Mouse (Mus musculus): Measurements from ENCODE around the gene Mettl18. TPM values are rescaled to one million over a fixed set of nuclear protein-coding genes. Genes with fewer than 3 reads are reported as not detected.

The Mettl18 gene
- 6.0 and 6.3 TPM in 2 replicates for polyA plus RNA-seq (2014; fragmentation: Nextera tagmentation; extraction: Ambion mirVana)

DNA sequence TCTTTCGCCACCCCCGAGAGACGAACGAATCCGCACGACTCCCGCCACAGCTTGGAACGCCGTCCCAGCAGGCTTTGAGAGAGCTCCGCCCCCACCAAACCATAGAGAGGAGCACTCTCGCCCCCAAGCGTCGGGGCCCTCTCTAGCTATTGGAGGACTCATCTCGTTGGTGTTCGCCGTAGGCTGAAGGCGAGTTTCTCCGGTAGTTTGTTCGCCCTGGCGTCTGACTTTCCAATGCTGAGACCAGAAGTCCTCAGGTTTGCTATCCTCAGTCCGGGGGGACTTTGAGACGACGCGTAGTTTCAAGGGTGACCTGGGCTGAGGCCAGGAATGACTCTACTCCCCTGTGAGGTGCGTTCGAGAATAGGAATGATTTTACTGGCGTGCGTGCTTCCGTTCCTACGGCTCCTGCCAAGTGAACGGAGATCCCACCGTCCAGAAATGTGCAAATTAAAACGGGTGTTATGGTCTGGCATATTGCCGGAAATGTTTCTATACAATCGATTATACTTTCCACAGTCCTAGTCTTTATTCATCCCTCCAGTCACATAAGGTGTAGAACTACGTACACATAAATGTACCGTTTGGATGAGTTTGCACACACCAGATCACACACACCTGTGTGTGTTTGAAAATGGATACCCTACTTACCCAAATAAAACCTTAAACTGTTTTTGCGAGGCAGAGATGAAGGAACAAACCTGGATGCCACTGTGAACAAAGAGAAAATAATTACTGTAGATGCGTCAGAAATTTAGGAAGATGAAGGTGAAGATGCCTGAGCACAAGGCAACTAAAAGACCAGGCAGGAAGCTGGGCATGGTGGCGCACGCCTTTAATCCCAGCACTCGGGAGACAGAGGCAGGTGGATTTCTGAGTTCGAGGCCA is at the start of gene Mettl18, which contains the start of gene BC055324:
Gene Mettl18 (plus strand): TSS at position 169 of the 888 bp plus-strand sequence.
Gene BC055324 (minus strand): TSS at position 76 of the 888 bp plus-strand sequence.
- 3% methylated on average over 42 of the region's 43 CpGs for WGBS

DNA sequence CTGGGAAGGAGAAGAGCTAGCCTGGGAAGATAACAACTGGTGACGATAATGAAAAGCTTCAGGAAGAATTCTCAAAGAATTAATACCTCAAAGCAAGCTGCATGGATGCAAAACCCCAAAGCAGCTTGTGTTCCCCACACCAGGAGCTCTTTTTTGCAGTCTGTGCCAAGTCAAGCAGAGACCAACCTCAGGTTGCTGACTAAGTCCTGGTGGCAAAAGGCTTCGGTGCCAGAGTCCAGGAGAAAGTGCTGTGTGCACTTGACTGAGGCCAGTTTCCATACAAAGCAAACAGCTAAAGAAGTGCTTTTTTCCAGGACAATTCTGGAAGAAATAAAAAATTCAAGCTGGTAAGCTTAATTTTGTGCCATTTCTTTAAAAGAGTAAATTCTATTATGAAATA is 41.3 kb upstream of the Mettl18 start:
- Histone ChIP-seq H3K36me3 (ENCODE audit: control insufficient read depth, insufficient read depth, low read length) (peaks cover 98% of the 10 kb centered on the region), H3K27ac (replicated peaks in 1 of 2; ENCODE audit: control insufficient read depth in 1 of 2, insufficient read depth in 1 of 2, low read depth in 2 of 2, low read length in 2 of 2) (no peak overlapping the region), H3K4me3 (ENCODE audit: control insufficient read depth in 1 of 2, insufficient read depth in 1 of 2, low read depth in 1 of 2, low read length in 2 of 2) (no peak overlapping the region), H3K4me1 (ENCODE audit: control insufficient read depth in 2 of 2, insufficient read depth in 2 of 2, low read length in 2 of 2) (no peaks in the 10 kb centered on the region), H3K4me2 (ENCODE audit: low read length) (no peak overlapping the region), H3K9ac (ENCODE audit: low read length) (no peak overlapping the region), H3K27me3 (ENCODE audit: control insufficient read depth, insufficient read depth, low read length) (no peaks in the 10 kb centered on the region), H3K9me3 (ENCODE audit: control insufficient read depth, low read length) (no peaks in the 10 kb centered on the region)
- 79% methylated on average over 2 of the region's 2 CpGs for WGBS
- ATAC-seq (ENCODE audit: insufficient number of reproducible peaks, insufficient read depth, low FRiP score, low read depth) = no peak

More for the DNA sequence above, at the start of gene Mettl18, which contains the start of gene BC055324:
- H3K4me3 ChIP-seq (ENCODE audit: control insufficient read depth in 1 of 2, insufficient read depth in 1 of 2, low read depth in 1 of 2, low read length in 2 of 2) = peak within 1 kb of the TSS; percentile 85 to 87
- H3K4me2 ChIP-seq (ENCODE audit: low read length) = peak within 1 kb of the TSS; percentile 88
- peak within 1 kb of the TSS; percentile 81 for H3K9ac ChIP-seq (ENCODE audit: low read length)
- peak; percentile 95 for ATAC-seq (ENCODE audit: insufficient number of reproducible peaks, insufficient read depth, low FRiP score, low read depth)
- peaks cover 12% of the 10 kb centered on the region; the same call in 1 of the 2 replicates for H3K36me3 ChIP-seq (ENCODE audit: control insufficient read depth, insufficient read depth, low read length)
- no peaks in the 10 kb centered on the region for H3K27me3 ChIP-seq (ENCODE audit: control insufficient read depth, insufficient read depth, low read length)
- H3K9me3 ChIP-seq (ENCODE audit: control insufficient read depth, low read length) = no peaks in the 10 kb centered on the region
- H3K27ac ChIP-seq (replicated peaks in 1 of 2; ENCODE audit: control insufficient read depth in 1 of 2, insufficient read depth in 1 of 2, low read depth in 2 of 2, low read length in 2 of 2) = peak within 1 kb of the TSS; percentile 77 to 90
- H3K4me1 ChIP-seq (ENCODE audit: control insufficient read depth in 2 of 2, insufficient read depth in 2 of 2, low read length in 2 of 2) = peaks cover 0 to 7% of the 10 kb centered on the region in 2 experiments; a peak in 1 of 4 replicates

DNA sequence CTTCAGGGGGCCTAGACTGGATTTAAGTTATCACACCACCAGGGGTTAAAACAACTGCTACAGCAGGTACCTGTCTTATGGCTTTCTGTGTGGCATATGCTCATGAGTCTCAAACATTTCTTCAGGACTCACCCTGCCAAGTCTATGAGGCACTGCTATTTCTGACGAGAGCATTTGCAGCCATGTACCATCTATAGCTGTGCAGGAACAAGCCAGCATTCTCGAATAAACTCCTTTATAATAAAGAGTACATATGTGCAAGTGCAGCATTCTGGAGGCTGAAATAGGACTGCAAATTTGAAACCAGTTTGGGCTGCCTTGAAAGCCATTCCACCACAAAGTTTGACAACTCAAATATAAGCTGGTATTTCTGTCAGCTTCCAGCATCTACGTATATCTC is 36.7 kb upstream of the Mettl18 start:
- H3K4me1 ChIP-seq (ENCODE audit: control insufficient read depth in 2 of 2, insufficient read depth in 2 of 2, low read length in 2 of 2) = no peaks in the 10 kb centered on the region
- no peaks in the 10 kb centered on the region for H3K27me3 ChIP-seq (ENCODE audit: control insufficient read depth, insufficient read depth, low read length)
- H3K9ac ChIP-seq (ENCODE audit: low read length) = no peak overlapping the region
- ATAC-seq (ENCODE audit: insufficient number of reproducible peaks, insufficient read depth, low FRiP score, low read depth) = no peak
- no peak overlapping the region for H3K4me3 ChIP-seq (ENCODE audit: control insufficient read depth in 1 of 2, insufficient read depth in 1 of 2, low read depth in 1 of 2, low read length in 2 of 2)
- peaks cover 75% of the 10 kb centered on the region for H3K36me3 ChIP-seq (ENCODE audit: control insufficient read depth, insufficient read depth, low read length)
- H3K9me3 ChIP-seq (ENCODE audit: control insufficient read depth, low read length) = no peaks in the 10 kb centered on the region
- H3K4me2 ChIP-seq (ENCODE audit: low read length) = no peak overlapping the region
- no peak overlapping the region for H3K27ac ChIP-seq (replicated peaks in 1 of 2; ENCODE audit: control insufficient read depth in 1 of 2, insufficient read depth in 1 of 2, low read depth in 2 of 2, low read length in 2 of 2)
- 81% methylated on average over 3 of the region's 3 CpGs for WGBS

DNA sequence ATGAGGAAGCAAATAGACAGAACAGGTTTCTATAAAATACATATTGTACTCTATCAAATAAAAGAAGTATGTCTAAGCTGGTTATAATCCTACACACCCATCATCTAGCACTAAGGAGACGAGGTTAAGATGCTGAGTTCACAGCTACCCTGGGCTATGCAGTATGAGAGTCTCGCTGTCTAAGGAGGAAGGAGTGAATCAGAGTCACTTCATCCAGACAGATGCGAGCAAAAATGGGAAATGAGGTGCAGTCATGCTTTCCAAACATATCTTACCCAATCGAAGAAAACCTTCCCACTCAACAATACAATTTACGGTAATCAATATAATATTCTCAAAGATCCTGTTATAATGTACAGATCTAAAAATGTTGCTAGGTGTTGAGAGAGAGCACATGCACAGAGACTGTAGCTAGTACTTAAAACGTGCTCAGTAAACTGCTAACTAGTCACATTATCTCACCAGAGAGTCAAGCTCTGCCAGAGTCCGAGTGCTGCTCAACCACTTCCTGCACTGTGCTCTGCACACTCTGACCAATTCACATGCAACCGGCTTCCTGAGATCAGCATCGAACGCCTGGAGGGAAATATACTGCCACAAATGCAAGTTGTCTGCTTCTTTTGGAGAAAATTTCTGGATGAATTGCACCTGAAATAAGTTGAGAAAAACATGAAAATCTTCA is 30.5 kb upstream of the Mettl18 start:
- no peak overlapping the region for H3K27ac ChIP-seq (replicated peaks in 1 of 2; ENCODE audit: control insufficient read depth in 1 of 2, insufficient read depth in 1 of 2, low read depth in 2 of 2, low read length in 2 of 2)
- H3K27me3 ChIP-seq (ENCODE audit: control insufficient read depth, insufficient read depth, low read length) = no peaks in the 10 kb centered on the region
- no peak overlapping the region for H3K9ac ChIP-seq (ENCODE audit: low read length)
- WGBS = 84% methylated on average over 10 of the region's 10 CpGs
- H3K4me1 ChIP-seq (ENCODE audit: control insufficient read depth in 2 of 2, insufficient read depth in 2 of 2, low read length in 2 of 2) = no peaks in the 10 kb centered on the region
- ATAC-seq (ENCODE audit: insufficient number of reproducible peaks, insufficient read depth, low FRiP score, low read depth) = no peak
- no peak overlapping the region for H3K4me3 ChIP-seq (ENCODE audit: control insufficient read depth in 1 of 2, insufficient read depth in 1 of 2, low read depth in 1 of 2, low read length in 2 of 2)
- no peak overlapping the region for H3K4me2 ChIP-seq (ENCODE audit: low read length)
- peaks cover 38% of the 10 kb centered on the region for H3K36me3 ChIP-seq (ENCODE audit: control insufficient read depth, insufficient read depth, low read length)
- H3K9me3 ChIP-seq (ENCODE audit: control insufficient read depth, low read length) = no peaks in the 10 kb centered on the region

DNA sequence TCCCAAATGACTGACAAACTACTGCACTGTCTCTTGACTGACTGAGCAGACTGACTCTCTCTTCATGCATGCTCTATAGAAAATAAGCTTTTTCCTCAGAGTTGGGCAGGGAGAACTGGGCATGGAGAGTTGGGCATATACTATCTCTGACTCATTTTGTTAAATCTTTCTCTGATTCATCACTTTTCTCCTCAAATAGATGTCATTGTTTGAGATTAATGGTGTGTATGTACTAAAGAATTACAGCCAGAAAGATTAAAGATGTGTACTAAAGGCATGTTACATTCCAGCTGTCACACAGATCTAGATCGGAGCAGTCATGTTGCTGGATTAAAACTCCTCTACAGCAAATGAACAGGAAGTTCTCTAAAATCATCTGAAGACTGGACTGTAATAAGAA is 20.2 kb upstream of the Mettl18 start:
- 78% methylated on average over 1 of the region's 1 CpGs for WGBS
- H3K4me1 ChIP-seq (ENCODE audit: control insufficient read depth in 2 of 2, insufficient read depth in 2 of 2, low read length in 2 of 2) = peaks cover 0 to 2% of the 10 kb centered on the region in 2 experiments; a peak in 1 of 4 replicates

DNA sequence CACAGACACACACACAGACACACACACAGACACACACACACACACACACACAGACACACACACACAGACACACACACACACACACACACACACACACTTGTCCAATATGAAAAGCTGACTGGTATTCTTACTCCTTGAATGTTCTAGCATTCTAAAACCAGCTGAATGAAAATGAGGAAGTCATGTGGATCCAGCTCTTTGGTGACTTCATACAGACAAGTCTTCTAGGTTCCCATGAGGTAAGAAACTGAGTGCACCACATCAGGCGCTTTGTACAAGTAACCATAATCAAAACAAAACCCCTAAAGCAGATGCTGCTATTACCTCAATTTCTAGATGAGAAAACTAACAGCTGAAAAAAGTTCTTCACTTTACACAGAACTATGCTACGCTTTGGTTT is 19.6 kb upstream of the Mettl18 start:
- no peaks in the 10 kb centered on the region for H3K9me3 ChIP-seq (ENCODE audit: control insufficient read depth, low read length)
- no peak overlapping the region for H3K4me2 ChIP-seq (ENCODE audit: low read length)
- peaks cover 30% of the 10 kb centered on the region for H3K36me3 ChIP-seq (ENCODE audit: control insufficient read depth, insufficient read depth, low read length)
- no peaks in the 10 kb centered on the region; a peak in 1 of 4 replicates for H3K4me1 ChIP-seq (ENCODE audit: control insufficient read depth in 2 of 2, insufficient read depth in 2 of 2, low read length in 2 of 2)
- ATAC-seq (ENCODE audit: insufficient number of reproducible peaks, insufficient read depth, low FRiP score, low read depth) = no peak
- H3K9ac ChIP-seq (ENCODE audit: low read length) = no peak overlapping the region
- H3K4me3 ChIP-seq (ENCODE audit: control insufficient read depth in 1 of 2, insufficient read depth in 1 of 2, low read depth in 1 of 2, low read length in 2 of 2) = no peak overlapping the region
- 100% methylated on average over 2 of the region's 2 CpGs for WGBS
- H3K27ac ChIP-seq (replicated peaks in 1 of 2; ENCODE audit: control insufficient read depth in 1 of 2, insufficient read depth in 1 of 2, low read depth in 2 of 2, low read length in 2 of 2) = no peak overlapping the region
- no peaks in the 10 kb centered on the region for H3K27me3 ChIP-seq (ENCODE audit: control insufficient read depth, insufficient read depth, low read length)

More for the DNA sequence above, 20.2 kb upstream of the Mettl18 start:
- Histone ChIP-seq H3K27me3 (ENCODE audit: control insufficient read depth, insufficient read depth, low read length) (no peaks in the 10 kb centered on the region), H3K27ac (replicated peaks in 1 of 2; ENCODE audit: control insufficient read depth in 1 of 2, insufficient read depth in 1 of 2, low read depth in 2 of 2, low read length in 2 of 2) (no peak overlapping the region), H3K9me3 (ENCODE audit: control insufficient read depth, low read length) (no peaks in the 10 kb centered on the region), H3K4me3 (ENCODE audit: control insufficient read depth in 1 of 2, insufficient read depth in 1 of 2, low read depth in 1 of 2, low read length in 2 of 2) (no peak overlapping the region), H3K4me2 (ENCODE audit: low read length) (no peak overlapping the region), H3K9ac (ENCODE audit: low read length) (no peak overlapping the region), H3K36me3 (ENCODE audit: control insufficient read depth, insufficient read depth, low read length) (peaks cover 26% of the 10 kb centered on the region)
- no peak for ATAC-seq (ENCODE audit: insufficient number of reproducible peaks, insufficient read depth, low FRiP score, low read depth)

DNA sequence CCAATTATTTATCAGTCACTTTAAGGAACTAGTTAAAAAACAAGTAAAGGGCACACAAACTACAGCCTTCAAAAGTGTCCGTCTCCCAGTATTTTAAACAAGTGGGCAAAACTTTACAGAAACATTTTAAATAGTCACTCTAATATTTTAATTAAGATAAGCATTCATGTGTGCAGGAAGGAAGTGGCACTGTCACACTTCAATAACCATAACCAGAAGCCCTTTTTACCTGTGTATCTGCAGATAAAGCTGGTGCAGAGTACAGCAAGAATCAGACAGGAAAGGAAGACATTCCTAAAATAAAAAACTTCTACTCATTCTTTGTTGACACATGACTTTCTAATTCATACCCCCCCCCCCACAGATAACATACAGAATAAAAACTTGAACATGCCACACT is 18.2 kb upstream of the Mettl18 start:
- Histone ChIP-seq H3K4me2 (ENCODE audit: low read length) (no peak overlapping the region), H3K36me3 (ENCODE audit: control insufficient read depth, insufficient read depth, low read length) (peaks cover 40% of the 10 kb centered on the region), H3K9ac (ENCODE audit: low read length) (no peak overlapping the region), H3K27me3 (ENCODE audit: control insufficient read depth, insufficient read depth, low read length) (no peaks in the 10 kb centered on the region), H3K27ac (replicated peaks in 1 of 2; ENCODE audit: control insufficient read depth in 1 of 2, insufficient read depth in 1 of 2, low read depth in 2 of 2, low read length in 2 of 2) (no peak overlapping the region), H3K4me1 (ENCODE audit: control insufficient read depth in 2 of 2, insufficient read depth in 2 of 2, low read length in 2 of 2) (no peaks in the 10 kb centered on the region; a peak in 1 of 4 replicates), H3K9me3 (ENCODE audit: control insufficient read depth, low read length) (no peaks in the 10 kb centered on the region), H3K4me3 (ENCODE audit: control insufficient read depth in 1 of 2, insufficient read depth in 1 of 2, low read depth in 1 of 2, low read length in 2 of 2) (no peak overlapping the region)
- 82% methylated on average over 1 of the region's 1 CpGs for WGBS
- ATAC-seq (ENCODE audit: insufficient number of reproducible peaks, insufficient read depth, low FRiP score, low read depth) = no peak
